Mouse (Mus musculus) heart, embryonic 11.5 days (tissue): Measurements from ENCODE around the gene Hck. TPM values are rescaled to one million over a fixed set of nuclear protein-coding genes. Genes with fewer than 3 reads are reported as not detected.

Experiments used
- ATAC-seq: fragments of 200-750 bp; cut with Nextera tagmentation; replicated peaks from 2 replicates; pipeline ENCODE4 v1.8.0; 2017; ENCODE audit warnings: moderate library complexity; ENCODE audit not compliant: insufficient number of reproducible peaks, low FRiP score, low TSS enrichment
- H3K27ac ChIP-seq: fragments of 300-500 bp; sonication (generic); 2 replicates; pipeline ENCODE4 v1.5.1; 2014; ENCODE audit warnings: mild to moderate bottlenecking, low read depth, low read length
- H3K27me3 ChIP-seq: fragments of 300-500 bp; sonication (generic); 2 replicates; pipeline ENCODE4 v1.6.1; 2014; ENCODE audit warnings: mild to moderate bottlenecking, low read length, mixed read lengths; ENCODE audit not compliant: control insufficient read depth, insufficient read depth
- H3K36me3 ChIP-seq: fragments of 300-500 bp; sonication (generic); 2 replicates; pipeline ENCODE4 v1.6.1; 2014; ENCODE audit warnings: mild to moderate bottlenecking, low read length, moderate library complexity, mixed read lengths; ENCODE audit not compliant: control insufficient read depth, insufficient read depth
- H3K4me1 ChIP-seq: fragments of 300-500 bp; sonication (generic); 2 replicates; pipeline ENCODE4 v1.6.1; 2014; ENCODE audit warnings: low read length; ENCODE audit not compliant: control insufficient read depth, insufficient read depth
- H3K4me2 ChIP-seq: fragments of 300-500 bp; sonication (generic); 2 replicates; pipeline ENCODE4 v1.6.1; 2014; ENCODE audit warnings: mild to moderate bottlenecking, moderate library complexity
- H3K4me3 ChIP-seq: fragments of 300-500 bp; sonication (generic); 2 replicates; pipeline ENCODE4 v1.5.1; 2014; ENCODE audit warnings: low read depth, low read length
- H3K9ac ChIP-seq: fragments of 300-500 bp; sonication (generic); 2 replicates; pipeline ENCODE4 v1.6.1; 2014; ENCODE audit warnings: mild to moderate bottlenecking, low read depth, low read length, moderate library complexity
- H3K9me3 ChIP-seq: fragments of 300-500 bp; sonication (generic); replicated peaks from 2 replicates; pipeline ENCODE4 v1.6.1; 2016; ENCODE audit warnings: low read length; ENCODE audit not compliant: control insufficient read depth
- WGBS: fragments of 180-500 bp; shearing (Covaris S2); extraction: QIAGEN DNeasy Blood & Tissue Kit; methylation state at CpG from one replicate; pipeline ENCODE4 v1.1.7; 2014; ENCODE audit not compliant: insufficient replicate concordance; 5-methylcytosine and 5-hydroxymethylcytosine counted together
- polyA plus RNA-seq: library from polyadenylated mRNA; unstranded; fragments of >200 nt; fragmentation: Nextera tagmentation; extraction: Ambion mirVana; gene quantifications from 2 replicates; pipeline ENCODE4 v1.2.1, GENCODE M21; 2014

Gene Hck
- 0.87 and 1.6 TPM in 2 replicates for polyA plus RNA-seq

- Histone ChIP-seq H3K36me3 (no peaks in the 10 kb centered on the region), H3K27me3 (peaks cover 55% of the 10 kb centered on the region), H3K4me3 (peak within 1 kb of the TSS; percentile 37), H3K9me3 (no peaks in the 10 kb centered on the region), H3K4me1 (peaks cover 7% of the 10 kb centered on the region), H3K9ac (no peak within 1 kb of the TSS), H3K27ac (no peak within 1 kb of the TSS), H3K4me2 (peak within 1 kb of the TSS; percentile 63)
- 0 out of 2 replicates have a peak, but pooled peaks have one; percentile 42 for ATAC-seq
- 4% methylated on average over 49 of the region's 52 CpGs for WGBS
Measured at GRCm38 (mm10) chr2:153108313-153109264, at the start of gene Hck. TSS of gene Hck (plus strand) at chr2:153108468.

- H3K27me3 ChIP-seq, result peaks cover 13% of the 10 kb centered on the region
- 83% methylated on average over 7 of the region's 7 CpGs for WGBS
Measured at GRCm38 (mm10) chr2:153060216-153060615, 48.1 kb upstream of the Hck start.

DNA sequence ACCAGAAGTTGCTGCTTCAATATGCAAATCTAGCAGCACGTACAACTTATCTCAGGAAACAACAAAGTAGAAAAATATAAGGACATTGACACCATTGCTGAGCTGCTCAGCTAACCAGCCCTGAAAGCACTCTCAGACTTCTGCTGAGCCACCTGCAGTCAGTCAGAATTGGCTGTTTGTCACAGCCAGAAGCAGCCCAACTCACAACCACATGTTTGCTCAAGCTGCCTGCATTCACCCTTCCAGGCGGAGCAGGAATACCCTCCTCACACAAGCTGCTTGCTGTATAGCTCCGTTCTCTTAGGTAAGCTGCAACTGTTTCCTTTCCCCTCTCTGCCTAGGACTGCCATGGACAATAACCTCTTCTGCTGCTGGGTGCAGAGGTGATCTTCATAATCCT, 44.9 kb upstream of the Hck start:
- Histone ChIP-seq H3K9me3 (no peaks in the 10 kb centered on the region), H3K4me2 (no peak overlapping the region), H3K4me3 (no peak overlapping the region), H3K27ac (no peak overlapping the region), H3K27me3 (peaks cover 26% of the 10 kb centered on the region), H3K4me1 (no peaks in the 10 kb centered on the region), H3K36me3 (no peaks in the 10 kb centered on the region), H3K9ac (no peak overlapping the region)
- WGBS, result 44% methylated on average over 3 of the region's 3 CpGs
- ATAC-seq, result no peak

More at GRCm38 (mm10) chr2:153060216-153060615, 48.1 kb upstream of the Hck start:
- Histone ChIP-seq H3K4me2 (no peak overlapping the region), H3K9ac (no peak overlapping the region), H3K4me1 (no peaks in the 10 kb centered on the region), H3K9me3 (no peaks in the 10 kb centered on the region), H3K4me3 (no peak overlapping the region), H3K27ac (no peak overlapping the region), H3K36me3 (no peaks in the 10 kb centered on the region)
- no peak for ATAC-seq

- ATAC-seq, result no peak
- Histone ChIP-seq H3K27me3 (peaks cover 23% of the 10 kb centered on the region), H3K9me3 (no peaks in the 10 kb centered on the region), H3K4me3 (no peak overlapping the region), H3K4me2 (no peak overlapping the region), H3K4me1 (no peaks in the 10 kb centered on the region), H3K36me3 (no peaks in the 10 kb centered on the region), H3K9ac (no peak overlapping the region), H3K27ac (peak overlapping the region; percentile 43; the same call in 1 of the 2 replicates)
- 59% methylated on average over 9 of the region's 9 CpGs for WGBS
Measured at GRCm38 (mm10) chr2:153064190-153064970, 43.9 kb upstream of the Hck start.

DNA sequence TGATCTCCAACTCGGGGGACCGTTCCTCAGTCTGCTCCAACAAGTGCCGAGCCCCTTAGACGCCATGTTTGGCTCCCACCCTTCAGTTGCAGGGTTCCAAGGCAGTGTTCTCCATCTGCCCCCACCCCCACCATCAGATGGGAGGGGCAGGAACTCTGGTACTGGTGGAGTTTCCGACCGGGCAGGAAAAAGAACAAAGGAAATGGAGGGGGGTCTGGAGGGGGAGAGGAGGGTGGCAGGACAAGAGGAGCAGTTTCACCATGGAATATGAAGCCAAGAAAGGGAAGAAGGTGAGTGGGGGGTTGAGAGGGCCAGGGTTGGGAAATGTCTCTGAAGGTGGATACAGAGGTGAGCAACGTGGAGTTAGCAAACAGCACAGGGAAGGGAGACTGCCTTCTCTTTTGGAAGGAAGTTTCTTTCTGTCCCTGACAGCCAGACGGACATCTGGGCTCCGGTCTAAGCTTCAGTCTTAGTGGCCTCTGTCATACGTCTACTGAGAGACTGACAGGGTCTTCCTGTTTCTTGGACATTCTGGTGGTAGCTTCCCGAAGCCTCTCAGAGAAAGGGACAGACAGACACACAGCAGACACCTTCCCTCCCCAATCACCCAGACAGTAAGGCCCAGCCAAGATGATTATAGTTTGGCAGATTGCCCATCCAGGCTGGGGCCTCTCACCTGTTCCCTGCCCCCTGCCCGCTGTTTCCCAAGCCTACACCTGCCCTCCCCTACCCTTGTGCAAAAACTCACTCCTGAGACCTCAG, 42.3 kb upstream of the Hck start, which contains the start of gene Ccm2l:
Gene Ccm2l, plus strand, starts transcription at position 209 of the 762 bp plus-strand sequence.
- Histone ChIP-seq H3K4me1 (no peaks in the 10 kb centered on the region), H3K9me3 (no peaks in the 10 kb centered on the region), H3K4me2 (peak within 1 kb of the TSS; percentile 43), H3K27ac (peak within 1 kb of the TSS; percentile 77), H3K4me3 (peak within 1 kb of the TSS; percentile 33), H3K27me3 (peaks cover 37% of the 10 kb centered on the region), H3K9ac (peak within 1 kb of the TSS; percentile 17; the same call in 1 of the 2 replicates), H3K36me3 (no peaks in the 10 kb centered on the region)
- whole genome bisulfite sequencing, result 37% methylated on average over 12 of the region's 12 CpGs
- peak; percentile 61 for ATAC-seq

DNA sequence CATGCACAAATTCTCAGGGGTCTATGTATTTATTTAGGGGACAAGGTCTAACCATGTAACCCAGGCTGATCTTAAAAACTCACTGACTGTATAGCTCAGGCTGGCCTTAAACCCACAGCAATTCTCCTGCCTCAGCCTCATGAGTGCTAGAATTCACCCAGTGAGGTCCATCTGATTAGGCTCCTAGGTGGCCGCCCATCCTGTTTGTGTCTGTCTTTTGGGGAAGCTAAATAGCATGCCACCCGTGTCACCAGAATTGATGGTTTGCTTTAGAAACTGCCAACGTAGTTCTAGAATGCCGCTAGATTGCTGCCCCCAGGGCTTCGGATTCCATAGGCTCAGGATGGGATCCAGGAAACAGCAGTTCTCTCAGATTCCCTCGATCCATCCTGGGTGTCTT, 41.3 kb upstream of the Hck start:
- Histone ChIP-seq H3K27me3 (peaks cover 43% of the 10 kb centered on the region), H3K9ac (no peak overlapping the region), H3K27ac (no peak overlapping the region), H3K4me3 (no peak overlapping the region), H3K4me1 (peaks cover 7% of the 10 kb centered on the region), H3K36me3 (no peaks in the 10 kb centered on the region), H3K4me2 (peak overlapping the region; percentile 43), H3K9me3 (no peaks in the 10 kb centered on the region)
- ATAC-seq, result no peak
- WGBS, result 38% methylated on average over 6 of the region's 6 CpGs

DNA sequence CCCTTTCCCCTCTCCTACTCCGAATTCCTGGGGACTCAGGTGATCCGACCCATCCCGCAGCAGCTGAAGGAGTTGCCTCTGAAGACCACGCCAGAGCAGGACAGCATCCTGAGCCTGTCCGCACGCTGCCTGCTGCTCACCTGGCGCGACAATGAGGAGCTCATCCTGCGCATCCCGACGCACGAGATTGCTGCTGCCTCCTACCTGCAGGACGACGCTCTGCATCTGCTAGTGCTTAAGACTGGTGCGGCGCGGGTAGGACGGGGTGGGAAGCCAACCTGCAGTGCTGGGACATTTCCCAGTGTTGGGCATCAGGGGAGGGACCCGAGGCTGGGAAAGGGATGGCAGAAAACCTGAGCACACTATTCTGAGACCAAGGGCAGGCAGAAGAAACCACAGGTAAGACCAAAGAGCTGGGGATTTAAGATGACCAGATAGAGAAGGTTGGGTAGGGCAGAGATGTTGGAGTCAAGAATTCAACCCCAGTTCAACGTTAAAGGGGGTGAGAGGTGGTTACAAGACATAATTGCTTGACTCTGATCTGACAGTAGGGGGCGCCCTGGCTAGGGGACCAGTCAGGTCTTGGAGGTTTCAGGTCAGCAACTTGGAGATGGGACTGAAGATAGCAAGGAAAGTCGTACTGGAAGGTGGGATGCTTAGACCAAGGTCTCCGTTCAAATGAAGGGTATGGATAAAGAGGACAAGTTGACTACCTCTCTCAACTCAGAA, 37.3 kb upstream of the Hck start:
- Histone ChIP-seq H3K4me1 (peaks cover 8% of the 10 kb centered on the region), H3K27me3 (peaks cover 67% of the 10 kb centered on the region), H3K27ac (no peak overlapping the region), H3K36me3 (no peaks in the 10 kb centered on the region), H3K4me2 (no peak overlapping the region; the same call in 1 of the 2 replicates), H3K9me3 (no peaks in the 10 kb centered on the region), H3K4me3 (no peak overlapping the region), H3K9ac (no peak overlapping the region)
- no peak for ATAC-seq
- WGBS, result 20% methylated on average over 23 of the region's 23 CpGs
